ENCODE assay signal across 21 mouse cellular contexts in genomic region chr10:7207301-7207700, GRCm38 (mm10). TPM values are rescaled to one million over a fixed set of nuclear protein-coding genes. Genes with fewer than 3 reads are reported as not detected.
DNase-seq lines count a peak whose midpoint lies in the region; ATAC-seq and TF ChIP-seq lines count a peak whose summit lies in the region.
"Had no signal": no experiment of that assay in that cellular context is flagged by ENCODE, and none has a peak within 500 bp of the region (broad histone marks: within the 10 kb centered on the region; RNA-seq: fewer than 3 reads in every experiment).

No protein-coding gene starts in this region.

- intact Hi-C loops in heart, postnatal 36 days (cut with DNase I) = no loop called here

- no peak for ATAC-seq in stomach, embryonic 16.5 days (ENCODE audit: insufficient read depth, low FRiP score)
- no peak for ATAC-seq in stomach, postnatal 0 days (ENCODE audit: low FRiP score, low TSS enrichment)
- ATAC-seq: inflammation-experienced regulatory T-cells, adult 6 months; liver, embryonic 12.5 days; midbrain, embryonic 13.5 days had no signal

- H3K36me3 ChIP-seq in stomach, embryonic 16.5 days (ENCODE audit: control insufficient read depth, insufficient read depth, low read length) = no peaks in the 10 kb centered on the region
- no peaks in the 10 kb centered on the region for H3K36me3 ChIP-seq in stomach, postnatal 0 days (ENCODE audit: control insufficient read depth, insufficient read depth, low read length)
- H3K36me3 ChIP-seq: forebrain, embryonic 12.5 days; hindbrain, embryonic 13.5 days; liver, embryonic 12.5 days; lung, embryonic 15.5 days; midbrain, embryonic 13.5 days; neural tube, embryonic 15.5 days; stomach, embryonic 15.5 days had no signal

- TF ChIP-seq CTCF in stomach, postnatal 0 days (IDR thresholded peaks at IDR 0.05; ENCODE audit: low read depth) = no peak

- H3K4me3 ChIP-seq in stomach, embryonic 16.5 days (replicated peaks; ENCODE audit: low read length) = no peak overlapping the region
- no peak overlapping the region for H3K4me3 ChIP-seq in stomach, postnatal 0 days (ENCODE audit: low read depth, low read length)
- H3K4me3 ChIP-seq: forebrain, embryonic 12.5 days; heart, adult 2 months; hindbrain, embryonic 13.5 days; limb, embryonic 10.5 days; liver, embryonic 12.5 days; lung, embryonic 15.5 days; midbrain, embryonic 13.5 days; myocyte; neural tube, embryonic 15.5 days; stomach, embryonic 15.5 days had no signal

- DNase-seq in heart, adult 11 months = peak; percentile 90
- no peak for DNase-seq in heart, postnatal 36 days
- no peak for DNase-seq in stomach, postnatal 0 days (ENCODE audit: low spot score)
- peak; percentile 32 for DNase-seq in lung, postnatal 25 days (ENCODE audit: low spot score)
- no peak for DNase-seq in right cerebral cortex, postnatal 4 days
- DNase-seq in layer of hippocampus, adult 8-10 months (ENCODE audit: low spot score in 2 of 2) = no peak
- DNase-seq: kidney, adult 8-10 months; kidney, postnatal 25 days; right cerebral cortex, postnatal 14 days had no signal

- no peaks in the 10 kb centered on the region for H3K9me3 ChIP-seq in stomach, embryonic 16.5 days (replicated peaks; ENCODE audit: control insufficient read depth, low read length)
- no peaks in the 10 kb centered on the region for H3K9me3 ChIP-seq in stomach, postnatal 0 days (ENCODE audit: control insufficient read depth, low read length)
- H3K9me3 ChIP-seq: forebrain, embryonic 12.5 days; hindbrain, embryonic 13.5 days; limb, embryonic 10.5 days; liver, embryonic 12.5 days; lung, embryonic 15.5 days; midbrain, embryonic 13.5 days; neural tube, embryonic 15.5 days; stomach, embryonic 15.5 days had no signal

- H3K27ac ChIP-seq in stomach, embryonic 16.5 days (ENCODE audit: low read length) = no peak overlapping the region
- H3K27ac ChIP-seq in stomach, postnatal 0 days (replicated peaks) = no peak overlapping the region
- H3K27ac ChIP-seq: forebrain, embryonic 12.5 days; heart, adult 2 months; hindbrain, embryonic 13.5 days; limb, embryonic 10.5 days; liver, embryonic 12.5 days; midbrain, embryonic 13.5 days; neural tube, embryonic 15.5 days; stomach, embryonic 15.5 days had no signal

- no peaks in the 10 kb centered on the region for H3K27me3 ChIP-seq in stomach, embryonic 16.5 days (ENCODE audit: control insufficient read depth, insufficient read depth, low read length)
- no peaks in the 10 kb centered on the region for H3K27me3 ChIP-seq in stomach, postnatal 0 days (ENCODE audit: control insufficient read depth, insufficient read depth, low read length)
- H3K27me3 ChIP-seq: forebrain, embryonic 12.5 days; liver, embryonic 12.5 days; lung, embryonic 15.5 days; midbrain, embryonic 13.5 days; neural tube, embryonic 15.5 days; stomach, embryonic 15.5 days had no signal

- peaks cover 27% of the 10 kb centered on the region for H3K4me1 ChIP-seq in stomach, embryonic 16.5 days (ENCODE audit: control insufficient read depth, insufficient read depth, low read length)
- H3K4me1 ChIP-seq in stomach, postnatal 0 days (replicated peaks; ENCODE audit: control insufficient read depth, insufficient read depth) = no peaks in the 10 kb centered on the region

- WGBS in stomach, embryonic 16.5 days = 66% methylated on average over 11 of the region's 11 CpGs
- WGBS in stomach, postnatal 0 days = 68% methylated on average over 11 of the region's 11 CpGs

- H3K9ac ChIP-seq in stomach, embryonic 16.5 days (ENCODE audit: low read length) = no peak overlapping the region
- H3K9ac ChIP-seq in stomach, postnatal 0 days (ENCODE audit: low read length) = no peak overlapping the region
- H3K9ac ChIP-seq: forebrain, embryonic 12.5 days; hindbrain, embryonic 13.5 days; liver, embryonic 12.5 days; lung, embryonic 15.5 days; midbrain, embryonic 13.5 days; neural tube, embryonic 15.5 days; stomach, embryonic 15.5 days had no signal

- H3K4me2 ChIP-seq in stomach, embryonic 16.5 days (ENCODE audit: low read depth, low read length) = 0 out of 2 replicates have a peak overlapping the region, but pooled peaks have one; percentile 13
- no peak overlapping the region for H3K4me2 ChIP-seq in stomach, postnatal 0 days (replicated peaks; ENCODE audit: low read depth)
- H3K4me2 ChIP-seq: forebrain, embryonic 12.5 days; hindbrain, embryonic 13.5 days; liver, embryonic 12.5 days; lung, embryonic 15.5 days; midbrain, embryonic 13.5 days; neural tube, embryonic 15.5 days; stomach, embryonic 15.5 days had no signal

- no peak for TF ChIP-seq EP300 in stomach, postnatal 0 days (optimal IDR thresholded peaks at IDR 0.05)

RNA-seq across cellular contexts. Expression of gene Cnksr3, which starts 4.7 kb away (rescaled TPM):
- 10 to 100 TPM; 22.1 to 35.7 TPM for total RNA-seq in heart, postnatal 36 days (2021)
- 14.1 and 14.8 TPM in 2 replicates for polyA plus RNA-seq in stomach, embryonic 16.5 days (2015; fragmentation: Nextera tagmentation; extraction: Ambion mirVana)
- polyA plus RNA-seq in stomach, postnatal 0 days (2015; fragmentation: Nextera tagmentation; extraction: Ambion mirVana) = 7.0 and 7.6 TPM in 2 replicates
- total RNA-seq in layer of hippocampus, adult 8-10 months (2022) = 1 to 10 TPM; 3.4 to 5.4 (median 4.4) TPM

Comparison
In these comparisons a context has a peak if more than half of its experiments do, and no peak if none do; other contexts are left out.
1. DNase-seq: peak in heart, adult 11 months (single experiment) and lung, postnatal 25 days (single experiment); none in heart, postnatal 36 days (0 of 2), stomach, postnatal 0 days (single experiment), right cerebral cortex, postnatal 4 days (single experiment) and layer of hippocampus, adult 8-10 months (0 of 2).